Mouse (Mus musculus): ENCODE results near the gene Tmem115.
A peak's percentile ranks its signal among the peaks of the same experiment; 100 is the strongest.

Tmem115 gene

DNA sequence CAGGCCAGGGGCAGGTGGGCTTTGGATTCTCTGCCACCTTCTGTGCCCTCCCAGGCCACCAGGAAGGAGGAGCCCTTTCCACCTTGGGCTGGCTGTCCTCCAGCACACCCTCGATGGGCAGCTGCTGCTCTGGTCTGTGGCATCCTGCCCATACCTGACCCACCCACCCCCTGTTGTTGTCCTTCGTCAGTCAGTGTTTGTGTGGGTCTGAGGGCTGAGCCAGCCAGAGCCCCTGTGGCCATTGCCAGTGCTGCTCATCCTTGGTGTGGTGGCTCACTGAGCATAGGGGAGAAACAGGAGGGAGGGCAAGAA lies 11.4 kb upstream of the Tmem115 start:
- no peak for DNase-seq

DNA sequence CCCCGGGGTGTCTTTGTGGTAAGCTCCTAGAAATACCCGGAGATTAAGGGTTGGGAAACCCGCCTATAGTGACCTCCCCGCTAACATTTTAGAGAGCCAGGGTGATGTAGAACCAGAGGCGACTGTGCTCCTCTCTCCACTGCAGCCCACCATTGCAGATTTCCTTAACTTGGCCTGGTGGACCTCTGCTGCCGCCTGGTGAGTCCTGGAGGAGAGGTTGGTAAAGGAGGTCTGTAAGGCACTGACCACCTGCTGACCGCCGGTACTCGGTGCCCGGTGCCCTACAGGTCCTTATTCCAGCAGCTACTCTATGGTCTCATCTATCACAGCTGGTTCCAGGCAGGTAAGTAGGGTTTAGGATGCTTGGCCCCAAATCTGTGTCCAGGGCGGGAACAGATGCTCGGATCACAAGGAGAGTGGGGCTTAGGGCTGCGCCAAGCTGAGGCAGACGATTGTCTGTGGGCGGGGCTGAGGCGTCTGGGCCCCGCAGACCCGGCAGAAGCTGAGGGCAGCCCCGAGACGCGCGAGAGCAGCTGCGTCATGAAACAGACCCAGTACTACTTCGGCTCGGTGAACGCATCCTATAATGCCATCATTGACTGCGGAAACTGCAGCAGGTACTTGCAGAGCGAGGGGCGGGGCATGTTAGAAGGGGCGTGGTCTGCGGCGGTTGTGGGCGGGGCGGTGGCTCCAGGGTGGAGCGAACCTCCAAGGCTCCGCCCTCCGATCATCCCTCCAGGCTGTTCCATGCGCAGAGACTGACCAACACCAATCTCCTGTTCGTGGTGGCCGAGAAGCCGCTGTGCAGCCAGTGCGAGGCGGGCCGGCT lies 7.3 kb upstream of the Tmem115 start:
- peak; percentile 77 to 87 for DNase-seq

DNA sequence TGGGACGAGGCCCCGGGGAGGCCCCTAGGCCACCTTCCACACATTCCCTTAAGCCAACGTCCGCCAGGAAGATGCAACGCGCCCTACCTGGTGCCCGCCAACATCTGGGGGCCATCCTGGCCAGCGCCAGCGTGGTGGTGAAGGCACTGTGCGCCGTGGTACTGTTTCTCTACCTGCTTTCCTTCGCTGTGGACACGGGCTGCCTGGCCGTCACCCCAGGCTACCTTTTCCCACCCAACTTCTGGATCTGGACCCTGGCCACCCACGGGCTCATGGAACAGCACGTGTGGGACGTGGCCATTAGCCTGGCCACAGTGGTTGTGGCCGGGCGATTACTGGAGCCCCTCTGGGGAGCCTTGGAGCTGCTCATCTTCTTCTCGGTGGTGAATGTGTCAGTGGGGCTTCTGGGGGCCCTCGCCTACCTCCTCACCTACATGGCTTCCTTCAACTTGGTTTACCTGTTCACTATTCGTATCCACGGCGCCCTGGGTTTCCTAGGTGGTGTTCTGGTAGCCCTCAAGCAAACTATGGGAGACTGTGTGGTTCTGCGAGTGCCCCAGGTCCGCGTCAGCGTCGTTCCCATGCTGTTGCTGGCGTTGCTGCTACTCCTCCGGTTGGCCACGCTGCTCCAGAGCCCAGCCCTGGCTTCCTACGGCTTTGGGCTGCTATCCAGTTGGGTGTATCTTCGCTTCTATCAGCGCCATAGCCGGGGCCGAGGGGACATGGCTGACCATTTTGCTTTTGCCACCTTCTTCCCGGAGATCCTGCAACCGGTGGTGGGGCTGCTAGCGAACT lies 860 bp downstream of the Tmem115 start:
- DNase-seq, result peak in 1 of 2 experiments; percentile 49

DNA sequence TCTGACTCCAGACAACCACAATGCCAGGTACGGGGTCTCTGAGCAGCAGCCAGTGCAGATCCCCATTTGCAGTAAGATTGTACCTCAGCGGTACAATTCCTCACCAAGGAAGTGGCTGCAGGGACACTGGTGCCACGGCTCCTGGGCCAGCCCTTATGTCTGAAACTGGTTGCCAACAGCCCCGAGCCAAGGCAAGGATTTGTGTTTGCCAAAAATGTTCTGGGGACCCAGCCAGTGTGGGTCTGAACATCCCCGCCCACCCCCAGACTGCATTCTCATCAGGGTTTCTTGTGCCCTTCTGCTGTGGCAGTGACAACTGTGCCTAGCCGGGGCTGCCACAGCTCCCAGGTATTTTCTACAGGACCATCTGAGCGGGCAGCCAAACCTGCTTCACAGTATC lies 4.5 kb downstream of the Tmem115 start:
- DNase-seq, result no peak

DNA sequence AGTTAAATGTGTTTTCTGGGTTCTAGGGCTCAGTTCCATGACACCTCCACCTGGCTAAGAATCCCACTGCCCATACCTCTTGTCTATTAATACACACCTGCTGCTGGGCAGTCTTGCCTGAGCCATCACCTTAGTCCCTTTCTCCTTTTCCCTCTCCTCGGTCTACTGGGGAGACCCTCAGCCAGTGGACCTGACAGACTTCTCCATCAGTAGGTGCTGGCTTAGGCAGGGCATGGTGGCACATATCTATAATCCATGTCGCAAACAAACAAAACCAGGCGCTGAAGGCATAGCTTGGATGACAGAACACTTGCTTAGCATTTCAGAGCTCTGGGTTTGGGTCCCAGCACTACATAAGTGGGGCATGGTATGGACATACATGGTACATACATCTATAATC lies 5.0 kb downstream of the Tmem115 start:
- no peak for DNase-seq

DNA sequence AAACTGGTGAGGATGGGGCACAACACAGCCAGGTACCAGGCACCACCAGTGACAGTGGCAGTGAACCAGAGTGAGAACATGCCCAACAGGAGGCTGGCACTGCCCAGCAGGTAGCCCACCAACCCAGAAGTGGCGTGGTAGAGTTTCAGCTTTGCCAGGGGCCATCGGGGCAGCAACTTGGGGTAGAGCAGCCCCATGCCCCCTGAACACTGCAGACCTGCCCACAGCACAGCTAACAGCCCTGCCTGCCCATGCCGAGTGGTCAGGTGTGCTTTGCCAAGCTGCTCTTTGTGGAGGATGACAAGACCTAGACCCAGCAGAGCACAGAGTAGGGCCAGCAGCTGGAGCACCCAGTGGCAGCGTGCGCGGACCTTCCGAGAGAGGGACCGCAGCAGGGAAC lies 6.2 kb downstream of the Tmem115 start:
- no peak for DNase-seq

DNA sequence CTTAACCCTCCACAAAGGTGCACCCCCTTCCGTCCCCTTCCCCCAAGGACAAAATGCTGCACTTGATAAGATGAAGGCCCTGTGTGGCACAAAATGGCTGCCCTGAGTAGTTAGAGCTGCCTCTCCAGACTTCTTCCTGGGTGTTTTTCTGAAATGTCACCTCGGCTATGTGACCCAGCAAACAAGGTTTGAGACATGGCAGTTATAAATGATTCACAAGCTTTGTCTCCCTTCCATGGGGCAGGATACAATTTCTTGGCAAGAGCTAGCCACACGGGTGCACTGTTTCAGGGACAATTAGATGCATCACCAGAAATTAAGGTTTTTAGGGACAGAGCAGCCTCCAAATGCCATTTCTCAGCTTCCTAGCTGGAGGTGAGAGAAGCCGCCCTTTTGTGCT lies 6.7 kb downstream of the Tmem115 start:
- no peak for DNase-seq

DNA sequence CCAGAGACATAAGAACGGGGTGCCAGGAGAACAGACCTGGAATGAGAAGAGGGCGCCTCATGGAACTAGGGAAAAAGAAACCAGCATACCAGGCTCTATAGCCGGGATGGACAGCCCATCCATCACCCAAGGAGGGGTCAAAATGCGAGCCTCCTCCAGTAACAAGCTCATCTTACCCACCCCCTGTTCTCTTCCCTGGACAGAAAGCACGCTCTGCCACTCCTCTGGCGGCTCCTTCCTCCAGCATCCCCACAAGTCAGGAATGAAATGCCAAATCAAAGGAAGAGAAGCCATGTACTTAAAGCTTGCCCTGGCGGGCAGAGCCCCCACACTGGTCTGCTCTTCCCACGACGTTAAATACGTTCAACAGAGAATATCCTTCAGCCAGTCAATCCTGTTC lies 7.3 kb downstream of the Tmem115 start:
- no peak for DNase-seq

DNA sequence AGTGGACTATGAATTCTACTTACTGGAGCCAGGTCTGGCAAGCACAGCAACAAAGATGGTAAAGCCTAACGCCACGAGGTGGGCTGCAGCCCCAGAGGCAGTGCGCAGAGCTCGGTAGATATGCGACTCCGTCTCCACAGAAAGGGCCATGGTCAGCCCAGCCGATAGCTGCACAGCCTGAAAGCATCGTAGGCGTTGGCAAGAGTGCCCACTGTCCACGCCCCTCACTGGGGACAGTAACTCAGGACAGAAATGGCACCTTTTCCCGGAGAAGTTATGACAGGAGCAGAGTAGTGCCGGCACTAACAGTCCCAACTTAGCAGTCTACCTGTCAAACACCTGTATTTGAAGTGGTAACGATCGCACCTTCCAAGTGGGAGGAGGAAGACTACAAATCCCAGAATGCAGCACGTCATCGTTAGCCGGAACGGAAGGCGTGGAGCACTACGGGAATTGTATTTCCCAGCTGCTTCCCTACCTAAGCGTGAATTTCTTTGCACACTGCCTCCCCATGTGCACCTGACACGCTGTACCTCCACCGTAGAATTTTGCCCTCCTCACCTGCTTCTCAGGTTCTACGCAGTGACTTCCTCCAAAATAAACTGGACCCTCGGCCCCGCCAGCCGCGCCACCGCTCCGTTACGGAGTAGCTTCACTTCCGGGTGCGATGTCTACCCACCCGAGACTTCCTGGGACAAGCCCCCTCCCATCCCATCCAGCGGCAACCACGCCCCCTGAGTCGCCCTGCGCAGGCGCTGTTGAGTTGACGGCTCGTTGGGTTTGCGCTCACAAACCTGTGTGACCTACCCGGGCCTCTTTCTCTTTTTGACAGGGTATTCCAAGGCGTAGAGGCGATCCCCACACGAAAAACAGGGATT lies 8.0 kb downstream of the Tmem115 start, which contains the start of the genes Cyb561d2 and Nprl2:
Gene Cyb561d2 (minus strand): TSS at position 720 of the 878 bp plus-strand sequence.
Gene Nprl2 (plus strand): TSS at position 753 of the 878 bp plus-strand sequence.
- DNase-seq, result peak; percentile 95 to 96

DNA sequence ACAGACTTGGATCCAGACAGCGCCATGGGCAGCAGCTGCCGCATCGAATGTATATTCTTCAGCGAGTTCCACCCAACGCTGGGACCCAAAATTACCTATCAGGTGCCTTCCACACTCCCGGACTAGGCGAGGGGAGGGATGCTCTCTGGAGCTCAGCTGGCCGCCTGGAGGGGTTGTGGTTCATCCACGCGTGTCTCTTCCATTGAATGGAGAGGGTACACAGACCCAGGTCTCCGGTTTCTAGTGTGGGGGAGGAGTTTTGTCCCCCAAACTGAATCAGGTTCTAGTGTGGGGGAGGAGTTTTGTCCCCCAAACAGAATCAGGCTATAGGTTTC lies 8.6 kb downstream of the Tmem115 start:
- DNase-seq, result no peak

DNA sequence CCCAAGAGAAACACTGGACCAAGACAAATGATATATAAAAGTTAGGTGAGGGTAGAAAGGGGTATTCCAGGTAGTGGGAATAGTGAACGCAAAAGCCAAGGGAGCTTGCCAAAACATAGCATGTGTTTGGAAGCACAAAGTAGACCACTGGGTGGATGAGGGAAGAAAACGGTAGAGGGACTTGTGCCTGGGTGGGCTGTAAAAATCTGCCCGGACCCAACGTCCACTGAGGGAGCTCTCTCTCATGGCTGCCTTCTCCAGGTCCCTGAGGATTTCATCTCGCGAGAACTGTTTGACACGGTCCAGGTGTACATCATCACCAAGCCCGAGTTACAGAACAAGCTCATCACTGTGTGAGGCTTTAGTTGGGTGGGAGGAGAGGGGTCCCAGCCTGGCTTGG lies 9.0 kb downstream of the Tmem115 start:
- no peak for DNase-seq

DNA sequence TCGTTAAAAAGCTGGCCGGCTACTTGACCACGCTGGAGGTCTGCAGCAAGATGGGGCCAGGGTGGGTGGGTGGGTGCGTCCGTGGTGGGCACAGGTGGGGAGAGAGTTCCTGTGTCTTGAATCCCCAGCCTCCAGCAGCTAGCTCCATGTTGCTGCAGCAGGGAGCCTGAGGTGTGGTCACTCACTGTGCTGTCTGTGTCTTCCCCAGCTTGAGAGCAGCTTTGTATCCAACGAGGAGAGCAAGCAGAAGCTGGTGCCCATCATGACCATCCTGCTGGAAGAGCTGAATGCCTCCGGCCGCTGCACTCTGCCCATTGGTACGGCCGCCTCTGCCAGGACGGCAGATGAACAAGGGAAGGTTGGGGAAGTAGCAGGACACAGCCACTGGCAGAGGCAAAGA lies 9.6 kb downstream of the Tmem115 start:
- DNase-seq, result no peak

DNA sequence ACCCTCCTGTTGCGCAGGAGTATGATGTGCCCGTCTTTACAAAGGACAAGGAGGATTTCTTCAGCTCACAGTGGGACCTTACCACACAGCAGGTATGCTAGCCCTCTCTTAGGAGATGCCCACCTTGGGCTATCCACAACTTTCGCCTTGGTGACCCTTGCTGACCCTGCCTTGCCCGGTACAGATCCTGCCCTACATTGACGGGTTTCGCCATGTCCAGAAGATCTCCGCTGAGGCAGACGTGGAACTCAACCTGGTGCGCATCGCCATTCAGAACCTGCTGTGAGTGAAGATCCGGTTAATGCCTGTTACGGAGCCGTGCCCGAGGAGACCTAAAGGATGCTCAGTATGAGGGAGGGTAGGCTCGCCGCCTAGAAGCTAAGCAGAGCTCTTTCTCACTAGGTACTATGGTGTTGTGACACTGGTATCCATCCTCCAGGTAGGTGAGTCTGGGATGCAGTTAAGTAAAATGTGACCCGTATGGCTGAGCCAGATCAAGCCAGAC lies 10.5 kb downstream of the Tmem115 start:
- DNase-seq, result no peak

DNA sequence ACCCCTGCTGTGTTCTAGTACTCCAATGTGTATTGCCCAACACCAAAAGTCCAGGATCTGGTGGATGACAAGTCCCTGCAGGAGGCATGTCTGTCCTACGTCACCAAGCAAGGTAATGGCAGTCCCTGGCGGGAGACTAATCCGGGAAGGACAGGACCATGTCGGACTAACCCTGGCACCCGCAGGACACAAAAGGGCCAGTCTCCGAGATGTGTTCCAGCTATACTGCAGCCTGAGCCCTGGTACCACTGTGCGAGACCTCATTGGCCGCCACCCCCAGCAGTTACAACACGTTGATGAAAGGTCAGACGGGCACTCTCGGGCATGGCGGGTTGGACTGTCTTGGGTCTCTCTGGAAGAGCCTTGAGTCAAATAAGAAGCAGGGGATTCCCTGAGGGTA lies 11.0 kb downstream of the Tmem115 start:
- no peak for DNase-seq

DNA sequence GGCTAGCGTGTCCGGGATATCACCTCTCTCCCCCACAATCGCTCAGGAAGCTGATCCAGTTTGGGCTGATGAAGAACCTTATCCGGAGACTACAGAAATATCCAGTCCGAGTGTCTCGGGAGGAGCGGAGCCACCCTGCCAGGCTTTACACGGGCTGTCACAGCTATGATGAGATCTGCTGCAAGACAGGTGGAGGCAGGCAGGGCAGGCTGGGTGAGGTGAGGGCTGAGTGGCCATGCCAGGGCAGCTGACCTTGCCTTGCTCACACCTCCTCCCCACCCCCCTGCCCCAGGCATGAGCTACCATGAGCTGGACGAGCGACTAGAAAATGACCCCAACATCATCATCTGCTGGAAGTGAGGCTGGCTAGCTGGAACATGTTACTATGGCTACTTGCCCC lies 11.5 kb downstream of the Tmem115 start:
- DNase-seq, result no peak

DNA sequence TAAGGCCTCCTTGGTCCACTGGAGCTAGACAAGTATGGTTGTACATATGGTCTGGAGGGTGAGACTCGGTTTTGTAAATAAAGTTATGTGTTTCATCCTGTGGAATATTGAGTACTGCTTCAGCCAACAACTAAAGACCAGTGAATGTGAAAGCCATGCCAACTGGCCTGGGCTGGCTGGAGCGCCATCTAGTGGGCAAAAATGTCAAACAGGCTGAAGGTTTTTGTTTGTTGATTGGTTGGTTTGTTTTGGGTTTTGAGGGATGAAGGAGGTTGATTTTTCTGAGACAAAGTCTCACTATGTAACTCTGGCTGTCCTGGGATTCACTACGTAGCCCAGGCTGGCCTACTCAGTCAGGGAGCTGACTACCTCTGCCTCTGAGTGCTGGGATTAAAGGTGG lies 11.9 kb downstream of the Tmem115 start:
- DNase-seq, result peak; percentile 72 to 91

DNA sequence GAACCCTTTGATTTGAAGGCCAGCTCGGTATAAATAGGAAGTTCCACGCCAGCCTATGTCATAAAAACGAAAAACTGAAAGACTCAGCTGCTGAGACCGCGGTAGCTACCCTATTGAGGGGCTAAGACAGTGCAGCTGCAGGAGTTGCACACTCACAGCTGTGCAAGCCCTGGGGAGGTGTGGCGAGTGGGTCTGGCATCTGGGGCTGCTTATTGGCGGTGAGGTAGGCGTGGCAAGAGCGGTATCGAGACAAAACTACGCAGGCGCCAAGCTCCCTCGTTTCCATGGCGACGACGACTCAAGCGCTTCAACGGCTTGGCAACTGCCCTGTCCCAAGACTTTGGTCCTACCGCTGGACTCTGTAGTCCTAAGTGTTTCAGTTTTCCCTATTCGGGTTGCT lies 13.3 kb downstream of the Tmem115 start, which contains the start of gene Zmynd10:
Gene Zmynd10 (plus strand): TSS at position 273 of the 400 bp plus-strand sequence.
- peak; percentile 97 for DNase-seq

DNA sequence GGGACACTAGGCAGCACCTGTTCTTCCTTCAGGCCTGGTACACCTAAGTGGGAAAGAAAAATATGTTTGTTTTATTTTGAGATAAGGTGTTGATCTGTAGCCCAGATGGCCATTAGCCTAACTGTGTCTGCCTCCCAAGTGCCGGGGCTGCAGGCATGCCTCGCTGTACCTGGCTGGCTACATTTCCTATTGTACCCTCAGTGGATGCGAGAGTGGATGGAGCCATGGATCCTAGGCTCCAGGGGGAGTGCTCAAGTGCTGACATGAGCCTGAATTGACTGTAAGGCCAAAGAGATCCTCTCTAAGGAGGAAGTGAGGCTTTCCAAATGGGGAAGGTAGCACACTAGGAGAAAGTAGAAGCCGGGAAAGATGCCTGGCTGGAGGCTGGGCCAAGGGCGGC lies 14.2 kb downstream of the Tmem115 start:
- DNase-seq, result no peak

DNA sequence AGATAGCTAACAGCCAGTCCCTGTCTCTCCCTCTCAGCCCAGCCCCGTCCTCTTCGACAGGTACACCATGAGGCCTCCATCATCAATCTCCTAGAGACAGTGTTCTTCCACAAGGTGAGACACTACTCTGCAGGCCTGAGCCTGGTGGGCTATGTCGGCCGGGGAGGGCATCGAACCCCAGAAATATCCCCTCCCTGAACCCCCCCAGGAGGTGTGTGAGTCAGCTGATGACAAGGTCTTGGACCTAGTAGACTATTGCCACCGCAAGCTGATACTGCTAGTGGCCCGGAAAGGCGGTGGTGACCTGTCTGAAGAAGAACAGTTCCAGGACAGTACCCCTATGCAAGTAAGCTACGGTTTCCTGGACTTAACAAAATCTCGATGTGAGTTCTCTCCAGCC lies 15.1 kb downstream of the Tmem115 start:
- no peak for DNase-seq

DNA sequence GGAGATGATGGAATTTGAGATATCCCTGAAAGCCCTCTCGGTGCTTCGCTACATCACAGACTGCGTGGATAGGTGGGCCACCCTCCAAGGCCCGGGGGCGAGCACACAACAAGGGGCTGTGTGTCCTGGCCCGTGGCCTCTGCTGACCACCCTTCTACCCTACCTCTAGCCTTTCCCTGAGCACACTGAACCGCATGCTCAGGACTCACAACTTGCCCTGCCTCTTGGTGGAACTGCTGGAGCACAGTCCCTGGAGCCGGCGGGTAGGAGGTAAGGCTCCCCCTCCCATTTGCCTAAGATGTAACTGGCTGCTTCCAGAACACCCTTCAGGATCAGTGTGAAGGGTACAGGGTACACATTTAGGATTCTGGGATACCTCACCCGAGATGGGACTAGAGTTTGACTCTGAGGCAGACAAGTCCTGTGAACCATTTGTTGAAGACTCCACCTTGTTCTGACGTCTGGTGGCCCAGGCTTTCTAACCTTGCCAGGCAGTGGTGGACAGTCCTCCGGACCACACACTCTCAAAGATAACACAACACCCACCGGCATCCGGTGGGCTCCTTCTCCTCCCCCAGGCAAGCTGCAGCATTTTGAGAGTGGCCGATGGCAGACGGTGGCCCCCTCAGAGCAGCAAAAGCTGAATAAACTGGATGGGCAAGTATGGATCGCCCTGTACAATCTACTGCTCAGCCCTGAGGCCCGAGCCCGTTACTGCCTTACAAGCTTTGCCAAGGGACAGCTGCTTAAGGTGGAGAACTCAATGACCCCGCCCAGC lies 15.7 kb downstream of the Tmem115 start:
- no peak for DNase-seq

DNA sequence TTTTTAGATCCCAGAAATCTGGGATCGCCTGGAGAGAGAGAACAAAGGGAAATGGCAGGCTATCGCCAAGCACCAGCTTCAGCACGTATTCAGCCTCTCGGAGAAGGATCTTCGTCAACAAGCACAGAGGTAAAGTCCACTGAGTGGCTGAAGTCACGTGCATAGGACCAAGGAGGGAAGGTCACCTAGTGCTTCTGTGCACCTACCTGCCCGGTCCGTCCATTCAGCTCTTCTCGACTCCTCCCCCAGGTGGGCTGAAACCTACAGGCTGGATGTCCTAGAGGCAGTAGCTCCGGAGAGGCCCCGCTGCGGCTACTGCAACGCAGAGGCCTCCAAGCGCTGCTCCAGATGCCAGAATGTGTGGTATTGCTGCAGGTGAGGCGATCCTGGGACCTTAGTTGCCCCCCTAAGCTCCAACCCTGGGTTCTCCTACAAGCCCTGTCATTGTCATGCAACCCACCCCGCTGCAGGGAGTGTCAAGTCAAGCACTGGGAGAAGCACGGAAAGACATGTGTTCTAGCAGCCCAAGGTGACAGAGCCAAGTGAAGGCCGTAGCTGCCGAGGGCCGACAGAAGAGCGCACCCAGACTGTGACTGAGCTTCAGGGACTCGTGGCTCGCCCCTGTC lies 16.9 kb downstream of the Tmem115 start:
- peak; percentile 86 to 92 for DNase-seq

Data from kidney, postnatal 36 days (tissue).